Mouse (Mus musculus) small intestine, adult 2 months (tissue): ENCODE data around the gene Gstp2. TPM values are rescaled to one million over a fixed set of nuclear protein-coding genes. Genes with fewer than 3 reads are reported as not detected.

ENCODE experiments used
- H3K27ac ChIP-seq: fragments of 200-500 bp; 2 replicates; pipeline ENCODE4 v1.5.1; 2012; ENCODE audit warnings: low read depth, low read length, control low read depth, inconsistent platforms; ENCODE audit not compliant: insufficient read depth
- H3K27me3 ChIP-seq: fragments of 200-500 bp; 2 replicates; pipeline ENCODE4 v1.6.1; 2012; ENCODE audit warnings: mild to moderate bottlenecking, moderate library complexity, low read length, inconsistent platforms; ENCODE audit not compliant: control insufficient read depth, insufficient read depth
- H3K36me3 ChIP-seq: fragments of 200-500 bp; 2 replicates; pipeline ENCODE4 v1.6.1; 2012; ENCODE audit warnings: mild to moderate bottlenecking, low read length, control low read depth, inconsistent platforms; ENCODE audit not compliant: control insufficient read depth, insufficient read depth
- H3K4me1 ChIP-seq: fragments of 200-500 bp; 2 replicates; pipeline ENCODE4 v1.6.1; 2012; ENCODE audit warnings: low read length, inconsistent platforms, mixed read lengths; ENCODE audit not compliant: control insufficient read depth, insufficient read depth, insufficient read length
- H3K4me3 ChIP-seq: fragments of 200-500 bp; 2 replicates; pipeline ENCODE4 v1.5.1; 2012; ENCODE audit warnings: low read depth, mild to moderate bottlenecking, control low read depth, inconsistent platforms, low read length, moderate library complexity
- CTCF ChIP-seq: fragments of 200-500 bp; IDR thresholded peaks from 2 replicates; pipeline ENCODE4 v1.5.1; 2012; ENCODE audit warnings: low read depth, mild to moderate bottlenecking, control low read depth, inconsistent platforms, low read length, moderate library complexity, mixed read lengths; ENCODE audit not compliant: insufficient replicate concordance, insufficient read length; ENCODE audit errors: extremely low read depth
- POLR2A ChIP-seq: fragments of 200-500 bp; IDR thresholded peaks from 2 replicates; pipeline ENCODE4 v1.6.1; 2012; ENCODE audit warnings: low read depth, mild to moderate bottlenecking, control low read depth, inconsistent platforms, low read length, moderate library complexity
- WGBS: fragments of 180-500 bp; shearing (Covaris S2); methylation state at CpG from one replicate; pipeline ENCODE4 v1.1.7; 2018; 5-methylcytosine and 5-hydroxymethylcytosine counted together
- polyA plus RNA-seq: library from polyadenylated mRNA; depleted of rRNA; stranded (reverse); fragments of >200 nt; gene quantifications from 2 replicates; pipeline ENCODE4 v1.2.3, GENCODE M21; 2012

The Gstp2 gene
- polyA plus RNA-seq, 1 experiment: 289 TPM

DNA sequence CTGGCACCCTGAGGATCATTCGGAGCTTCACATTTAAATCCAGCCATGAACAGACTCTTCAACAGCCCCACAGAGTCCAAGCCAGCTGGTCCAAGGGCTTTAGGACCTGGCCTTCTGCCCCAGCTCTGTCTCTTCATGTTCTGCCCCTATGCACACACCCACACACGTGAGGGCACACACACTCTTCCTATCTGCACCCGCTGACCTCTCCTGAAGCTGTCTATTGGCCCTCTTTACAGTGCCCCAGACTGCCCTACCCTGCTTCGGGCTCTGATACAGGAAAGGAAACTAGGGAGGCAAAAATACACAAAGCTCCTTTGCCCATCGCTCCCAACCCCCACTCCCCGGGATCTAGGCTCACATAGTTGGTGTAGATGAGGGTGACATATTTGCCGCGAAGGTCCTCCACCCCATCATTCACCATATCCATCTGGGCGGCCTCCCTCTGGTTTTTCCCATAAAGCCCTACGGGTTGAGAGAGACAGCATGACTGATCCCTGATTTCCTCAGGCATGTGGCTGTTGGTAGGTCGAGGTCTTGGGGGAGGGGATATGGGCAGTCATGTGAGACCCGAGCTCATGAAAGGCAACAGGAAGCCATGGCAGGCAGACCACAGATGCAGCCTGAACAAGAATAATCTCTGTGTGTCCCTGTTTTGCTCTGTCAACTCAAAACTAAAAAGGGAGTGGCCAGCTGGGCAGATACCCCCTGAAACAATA, 9.3 kb downstream of the Gstp2 start:
- Histone ChIP-seq H3K4me3 (peak overlapping the region; percentile 55), H3K36me3 (peaks cover 6% of the 10 kb centered on the region), H3K27me3 (no peaks in the 10 kb centered on the region), H3K27ac (peak overlapping the region; percentile 93), H3K4me1 (peaks cover 19% of the 10 kb centered on the region)
- 0 out of 2 replicates have a peak, but pooled peaks have one; percentile 29 for TF ChIP-seq POLR2A
- TF ChIP-seq CTCF: no peak
- 29% methylated on average over 12 of the region's 12 CpGs for WGBS

GRCm38 (mm10) chr19:4033742-4034141, 12.1 kb downstream of the Gstp2 start:
- H3K4me3 ChIP-seq: no peak overlapping the region
- no peaks in the 10 kb centered on the region for H3K27me3 ChIP-seq
- TF ChIP-seq POLR2A: no peak
- TF ChIP-seq CTCF: no peak
- H3K4me1 ChIP-seq: peaks cover 24% of the 10 kb centered on the region
- 19% methylated on average over 5 of the region's 5 CpGs for WGBS
- peaks cover 6% of the 10 kb centered on the region for H3K36me3 ChIP-seq
- peak overlapping the region; percentile 96 for H3K27ac ChIP-seq

DNA sequence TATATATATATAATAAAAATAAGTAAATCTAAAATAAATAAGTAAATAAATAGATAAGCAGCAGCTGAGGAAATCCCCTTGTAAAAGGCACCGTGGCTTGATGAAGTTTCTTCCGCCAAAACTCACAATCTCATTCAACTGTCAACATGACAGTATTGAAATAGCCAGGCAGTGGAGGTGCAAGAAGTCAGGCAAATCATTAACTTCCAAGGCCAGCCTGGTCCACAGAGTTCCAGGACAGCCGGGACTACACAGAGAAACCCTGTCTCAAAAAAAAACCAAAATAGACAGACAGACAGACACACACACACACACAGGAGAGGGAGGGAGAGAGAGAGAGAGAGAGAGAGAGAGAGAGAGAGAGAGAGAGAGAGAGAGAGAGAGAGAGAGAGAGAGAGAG, 12.5 kb downstream of the Gstp2 start:
- no peaks in the 10 kb centered on the region for H3K27me3 ChIP-seq
- no peak overlapping the region for H3K4me3 ChIP-seq
- peaks cover 24% of the 10 kb centered on the region for H3K4me1 ChIP-seq
- WGBS: 25% methylated on average over 3 of the region's 3 CpGs
- peaks cover 6% of the 10 kb centered on the region for H3K36me3 ChIP-seq
- TF ChIP-seq CTCF (no peak), POLR2A (no peak)
- peak overlapping the region; percentile 96 for H3K27ac ChIP-seq

DNA sequence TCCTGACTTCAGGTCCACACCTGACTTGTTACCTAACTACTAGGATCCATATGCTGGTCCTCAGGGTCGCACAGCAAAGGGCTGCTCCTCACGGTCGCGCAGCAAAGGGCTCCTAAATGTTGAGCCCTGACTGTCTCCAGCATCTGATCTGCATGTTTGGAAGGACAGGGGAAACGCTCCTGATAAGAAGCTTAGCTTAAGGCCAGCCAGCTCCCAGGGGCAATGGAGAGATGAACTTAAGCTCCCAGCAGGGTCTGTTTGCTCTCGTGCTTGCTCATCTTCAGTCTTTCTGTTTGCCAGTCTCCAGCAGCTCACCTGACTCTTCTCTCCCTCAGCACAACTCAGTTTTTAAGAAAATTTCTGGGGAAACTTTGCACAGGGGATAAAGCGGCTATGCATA, 13.2 kb downstream of the Gstp2 start:
- TF ChIP-seq POLR2A: no peak
- no peak for TF ChIP-seq CTCF
- Histone ChIP-seq H3K27me3 (no peaks in the 10 kb centered on the region), H3K27ac (peak overlapping the region; percentile 64; the same call in 1 of the 2 replicates), H3K36me3 (peaks cover 6% of the 10 kb centered on the region), H3K4me1 (peaks cover 24% of the 10 kb centered on the region), H3K4me3 (no peak overlapping the region)
- WGBS: 79% methylated on average over 7 of the region's 7 CpGs

DNA sequence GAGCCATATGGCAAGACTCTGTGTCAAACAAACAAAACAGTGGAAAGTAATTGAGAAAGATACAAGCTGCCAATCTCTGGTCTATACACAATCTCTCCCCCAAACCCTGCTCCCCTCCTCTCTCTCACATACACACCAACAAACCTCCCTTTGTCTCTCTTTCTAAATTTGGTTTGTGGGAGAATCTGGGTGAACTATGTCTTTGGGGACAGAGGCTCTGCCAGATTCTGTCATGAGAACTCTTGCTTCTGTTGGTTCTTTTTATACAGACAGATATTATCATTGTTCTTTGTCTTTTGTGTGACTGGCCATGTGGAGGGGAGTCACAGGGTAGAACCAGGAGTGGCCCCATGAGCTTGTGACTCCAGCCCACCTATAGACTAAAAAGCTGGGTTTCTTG, 18.2 kb downstream of the Gstp2 start:
- no peak overlapping the region for H3K4me3 ChIP-seq
- H3K36me3 ChIP-seq: no peaks in the 10 kb centered on the region
- TF ChIP-seq POLR2A (no peak), CTCF (no peak)
- H3K27ac ChIP-seq: no peak overlapping the region
- H3K27me3 ChIP-seq: no peaks in the 10 kb centered on the region
- H3K4me1 ChIP-seq: peaks cover 13% of the 10 kb centered on the region

GRCm38 (mm10) chr19:4023185-4023584, 22.6 kb downstream of the Gstp2 start:
- Histone ChIP-seq H3K36me3 (no peaks in the 10 kb centered on the region), H3K27ac (no peak overlapping the region), H3K4me3 (no peak overlapping the region), H3K27me3 (no peaks in the 10 kb centered on the region), H3K4me1 (peaks cover 16% of the 10 kb centered on the region)
- 58% methylated on average over 7 of the region's 7 CpGs for WGBS
- TF ChIP-seq POLR2A: no peak
- no peak for TF ChIP-seq CTCF

DNA sequence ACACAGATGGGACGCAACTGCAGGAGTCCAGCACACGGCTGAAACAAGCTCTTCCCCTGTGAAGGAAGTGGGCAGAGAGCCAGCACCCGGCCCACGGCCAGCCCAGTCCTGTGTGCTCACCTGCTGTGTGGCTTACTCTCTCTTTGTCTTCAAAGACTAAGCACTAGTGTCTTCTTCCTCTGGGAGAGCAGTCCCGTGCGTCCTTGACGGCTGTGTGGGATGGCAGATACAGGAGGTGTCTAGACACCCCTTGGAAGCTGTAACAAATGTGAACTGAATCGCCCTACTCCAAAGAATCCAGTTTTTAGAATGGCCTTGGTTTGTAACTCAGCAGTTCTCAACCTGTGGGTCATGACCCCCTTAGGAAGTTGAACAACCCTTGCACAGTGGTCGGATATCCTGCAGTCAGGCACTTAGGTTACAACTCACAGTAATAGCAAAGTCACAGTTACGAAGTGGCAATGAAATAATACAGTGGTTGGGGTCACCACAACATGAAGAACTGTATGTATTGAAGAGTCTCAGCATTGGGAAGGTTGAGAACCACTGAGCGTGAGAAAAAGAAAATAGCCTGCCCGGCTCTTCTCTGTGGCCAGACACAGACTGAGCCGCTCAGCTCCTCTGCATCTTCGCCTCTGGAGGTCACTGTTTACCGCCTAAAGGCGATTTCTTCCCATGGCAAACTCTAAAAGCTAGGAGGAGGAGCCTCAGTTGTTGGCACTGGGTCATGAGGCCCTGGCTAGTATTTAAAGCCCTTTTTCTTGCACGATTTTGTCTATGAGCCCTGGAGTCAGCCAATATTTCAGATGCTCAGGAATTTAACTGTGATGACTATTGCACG, 26.9 kb downstream of the Gstp2 start:
- H3K36me3 ChIP-seq: no peaks in the 10 kb centered on the region
- H3K4me3 ChIP-seq: no peak overlapping the region
- peaks cover 10% of the 10 kb centered on the region; the same call in 1 of the 2 replicates for H3K4me1 ChIP-seq
- TF ChIP-seq POLR2A (peak; percentile 36; the same call in 1 of the 2 replicates), CTCF (peak; percentile 93; the same call in 1 of the 2 replicates)
- 10% methylated on average over 18 of the region's 18 CpGs for WGBS
- no peaks in the 10 kb centered on the region for H3K27me3 ChIP-seq
- peak overlapping the region; percentile 66 for H3K27ac ChIP-seq
